ENCODE assay signal across 10 mouse cellular contexts in genomic region chr1:174674586-174674985, GRCm38 (mm10).
DNase-seq lines count a peak whose midpoint lies in the region; ATAC-seq and TF ChIP-seq lines count a peak whose summit lies in the region.
"Had no signal": no experiment of that assay in that cellular context is flagged by ENCODE, and none has a peak within 500 bp of the region (broad histone marks: within the 10 kb centered on the region; RNA-seq: fewer than 3 reads in every experiment).

No protein-coding gene starts in this region.

- intact Hi-C loops in gastrocnemius, postnatal 36 days (cut with DNase I), result no loop called here

- H3K9ac ChIP-seq in forebrain, postnatal 0 days, result no peak overlapping the region
- H3K9ac ChIP-seq in forebrain, embryonic 16.5 days (replicated peaks; ENCODE audit: low read depth, low read length), result no peak overlapping the region
- H3K9ac ChIP-seq: neural tube, embryonic 15.5 days; stomach, embryonic 15.5 days had no signal

- 66% methylated on average over 8 of the region's 8 CpGs for WGBS in forebrain, postnatal 0 days
- 69% methylated on average over 8 of the region's 8 CpGs for WGBS in forebrain, embryonic 16.5 days
- WGBS in heart, embryonic 10.5 days, result 56% methylated on average over 8 of the region's 8 CpGs

- no peak for DNase-seq in forebrain, postnatal 0 days
- peak; percentile 7 for DNase-seq in right cerebral cortex, postnatal 4 days
- DNase-seq in right cerebral cortex, postnatal 14 days, result no peak
- peak; percentile 7 for DNase-seq in adrenal gland, postnatal 25 days
- no peak for DNase-seq in gastrocnemius, postnatal 36 days
- DNase-seq in heart, embryonic 10.5 days (ENCODE audit: low spot score), result no peak

- no peak for ATAC-seq in forebrain, postnatal 0 days
- no peak for ATAC-seq in forebrain, embryonic 16.5 days
- peak; percentile 48 for ATAC-seq in megakaryocyte, adult 5-6 weeks (ENCODE audit: poor library complexity, severe bottlenecking)

- no peak overlapping the region for H3K4me3 ChIP-seq in forebrain, postnatal 0 days (ENCODE audit: low read depth, low read length)
- H3K4me3 ChIP-seq in forebrain, embryonic 16.5 days (replicated peaks; ENCODE audit: low read length), result no peak overlapping the region
- H3K4me3 ChIP-seq in heart, embryonic 10.5 days, result no peak overlapping the region
- H3K4me3 ChIP-seq: neural tube, embryonic 15.5 days; stomach, embryonic 15.5 days had no signal

- no peaks in the 10 kb centered on the region for H3K36me3 ChIP-seq in forebrain, postnatal 0 days (ENCODE audit: insufficient read depth)
- H3K36me3 ChIP-seq in forebrain, embryonic 16.5 days (ENCODE audit: control insufficient read depth, insufficient read depth), result no peaks in the 10 kb centered on the region
- no peaks in the 10 kb centered on the region for H3K36me3 ChIP-seq in heart, embryonic 10.5 days
- H3K36me3 ChIP-seq: neural tube, embryonic 15.5 days; stomach, embryonic 15.5 days had no signal

- TF ChIP-seq CTCF in forebrain, postnatal 0 days (IDR thresholded peaks at IDR 0.05; ENCODE audit: low read depth), result peak; percentile 27; the same call in 1 of the 2 replicates

- H3K9me3 ChIP-seq in forebrain, postnatal 0 days (ENCODE audit: low read length), result no peaks in the 10 kb centered on the region
- H3K9me3 ChIP-seq in forebrain, embryonic 16.5 days (ENCODE audit: control insufficient read depth, low read length), result no peaks in the 10 kb centered on the region
- no peaks in the 10 kb centered on the region for H3K9me3 ChIP-seq in heart, embryonic 10.5 days
- H3K9me3 ChIP-seq: neural tube, embryonic 15.5 days; stomach, embryonic 15.5 days had no signal

- H3K4me1 ChIP-seq in forebrain, postnatal 0 days (ENCODE audit: insufficient read depth), result no peaks in the 10 kb centered on the region
- H3K4me1 ChIP-seq in forebrain, embryonic 16.5 days (replicated peaks; ENCODE audit: control insufficient read depth, insufficient read depth, low read length), result no peaks in the 10 kb centered on the region
- H3K4me1 ChIP-seq in heart, embryonic 10.5 days, result no peaks in the 10 kb centered on the region
- H3K4me1 ChIP-seq: stomach, embryonic 15.5 days had no signal

- no peak overlapping the region for H3K27ac ChIP-seq in forebrain, postnatal 0 days (ENCODE audit: low read depth, low read length)
- H3K27ac ChIP-seq in forebrain, embryonic 16.5 days (ENCODE audit: low read length), result no peak overlapping the region
- H3K27ac ChIP-seq in heart, embryonic 10.5 days, result no peak overlapping the region
- H3K27ac ChIP-seq: neural tube, embryonic 15.5 days; stomach, embryonic 15.5 days had no signal

- H3K4me2 ChIP-seq in forebrain, postnatal 0 days (ENCODE audit: low read depth), result no peak overlapping the region
- H3K4me2 ChIP-seq in forebrain, embryonic 16.5 days (ENCODE audit: low read length), result no peak overlapping the region
- H3K4me2 ChIP-seq: neural tube, embryonic 15.5 days; stomach, embryonic 15.5 days had no signal

- H3K27me3 ChIP-seq in forebrain, postnatal 0 days (ENCODE audit: insufficient read depth, low read length), result no peaks in the 10 kb centered on the region
- no peaks in the 10 kb centered on the region for H3K27me3 ChIP-seq in forebrain, embryonic 16.5 days (replicated peaks; ENCODE audit: control insufficient read depth, insufficient read depth, low read length)
- no peaks in the 10 kb centered on the region for H3K27me3 ChIP-seq in heart, embryonic 10.5 days (ENCODE audit: insufficient read depth, poor library complexity, severe bottlenecking)
- H3K27me3 ChIP-seq: neural tube, embryonic 15.5 days; stomach, embryonic 15.5 days had no signal

Comparison
In these comparisons a context has a peak if more than half of its experiments do, and no peak if none do; other contexts are left out.
1. DNase-seq: peak in right cerebral cortex, postnatal 4 days (single experiment) and adrenal gland, postnatal 25 days (single experiment); none in forebrain, postnatal 0 days (single experiment), right cerebral cortex, postnatal 14 days (single experiment), gastrocnemius, postnatal 36 days (0 of 2) and heart, embryonic 10.5 days (single experiment).